ENCODE assay signal across 14 mouse cellular contexts in the genomic region with DNA sequence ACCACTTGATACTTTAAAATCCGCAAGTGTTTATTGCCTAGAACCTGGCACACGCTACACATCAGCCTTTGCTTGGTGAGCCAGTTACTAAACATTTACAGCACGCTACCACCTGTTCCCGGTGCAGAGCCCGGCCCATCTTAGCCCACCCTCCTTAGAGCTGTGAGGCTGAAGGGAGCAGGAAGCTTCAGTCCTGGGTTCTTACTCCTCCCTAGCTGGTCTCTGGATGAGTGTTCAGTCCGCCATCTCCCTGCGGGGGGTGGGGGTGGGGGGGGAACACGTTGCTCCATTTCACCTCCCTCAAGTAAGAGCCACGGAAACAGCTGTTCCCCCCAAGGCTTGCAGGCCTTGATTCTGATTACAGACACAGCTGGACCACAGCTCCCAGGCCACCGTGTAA.
DNase-seq lines count a peak whose midpoint lies in the region; ATAC-seq and TF ChIP-seq lines count a peak whose summit lies in the region.
"Had no signal": no experiment of that assay in that cellular context is flagged by ENCODE, and none has a peak within 500 bp of the region (broad histone marks: within the 10 kb centered on the region; RNA-seq: fewer than 3 reads in every experiment).

No protein-coding gene starts in this region.

- H3K9ac ChIP-seq in midbrain, postnatal 0 days (replicated peaks; ENCODE audit: low read length, poor library complexity, severe bottlenecking): no peak overlapping the region
- H3K9ac ChIP-seq in hindbrain, embryonic 11.5 days (ENCODE audit: low read depth, low read length): no peak overlapping the region
- H3K9ac ChIP-seq in neural tube, embryonic 14.5 days (replicated peaks; ENCODE audit: low read depth, low read length): no peak overlapping the region
- H3K9ac ChIP-seq: lung, embryonic 15.5 days had no signal

- H3K9me3 ChIP-seq in midbrain, embryonic 10.5 days (replicated peaks): no peaks in the 10 kb centered on the region
- H3K9me3 ChIP-seq in midbrain, postnatal 0 days (ENCODE audit: low read length): no peaks in the 10 kb centered on the region
- H3K9me3 ChIP-seq in hindbrain, embryonic 11.5 days (ENCODE audit: control insufficient read depth, low read length): no peaks in the 10 kb centered on the region
- no peaks in the 10 kb centered on the region for H3K9me3 ChIP-seq in limb, embryonic 10.5 days (replicated peaks)
- no peaks in the 10 kb centered on the region for H3K9me3 ChIP-seq in neural tube, embryonic 14.5 days (ENCODE audit: control insufficient read depth, low read length)
- H3K9me3 ChIP-seq: lung, embryonic 15.5 days had no signal

- peaks cover 50% of the 10 kb centered on the region for H3K4me1 ChIP-seq in midbrain, embryonic 10.5 days
- H3K4me1 ChIP-seq in midbrain, postnatal 0 days (ENCODE audit: insufficient read depth, low read length): no peaks in the 10 kb centered on the region
- H3K4me1 ChIP-seq in hindbrain, embryonic 11.5 days (replicated peaks; ENCODE audit: control insufficient read depth, insufficient read depth, low read length): peaks cover 11% of the 10 kb centered on the region; the same call in 1 of the 2 replicates
- peaks cover 63% of the 10 kb centered on the region for H3K4me1 ChIP-seq in limb, embryonic 10.5 days
- H3K4me1 ChIP-seq in neural tube, embryonic 14.5 days (ENCODE audit: control insufficient read depth, insufficient read depth, low read length): peaks cover 21% of the 10 kb centered on the region; the same call in 1 of the 2 replicates
- H3K4me1 ChIP-seq in cerebellum, adult 2 months (ENCODE audit: control insufficient read depth, insufficient read depth, low read length): peaks cover 2% of the 10 kb centered on the region; the same call in 1 of the 2 replicates
- H3K4me1 ChIP-seq: lung, embryonic 15.5 days had no signal

- H3K4me3 ChIP-seq in midbrain, embryonic 10.5 days: peak overlapping the region; percentile 31
- H3K4me3 ChIP-seq in midbrain, postnatal 0 days (ENCODE audit: low read depth, low read length): no peak overlapping the region
- H3K4me3 ChIP-seq in hindbrain, embryonic 11.5 days (ENCODE audit: low read depth, low read length): peak overlapping the region; percentile 15
- H3K4me3 ChIP-seq in limb, embryonic 10.5 days: no peak overlapping the region
- no peak overlapping the region for H3K4me3 ChIP-seq in neural tube, embryonic 14.5 days (ENCODE audit: low read depth, low read length)
- no peak overlapping the region for H3K4me3 ChIP-seq in cerebellum, adult 2 months (replicated peaks; ENCODE audit: insufficient read depth, low read depth, low read length)
- H3K4me3 ChIP-seq: lung, embryonic 15.5 days; myocyte had no signal

- 28% methylated on average over 10 of the region's 10 CpGs for WGBS in midbrain, embryonic 10.5 days
- 28% methylated on average over 10 of the region's 10 CpGs for WGBS in midbrain, postnatal 0 days
- WGBS in hindbrain, embryonic 11.5 days: 27% methylated on average over 10 of the region's 10 CpGs
- WGBS in limb, embryonic 10.5 days: 16% methylated on average over 10 of the region's 10 CpGs
- WGBS in neural tube, embryonic 14.5 days: 14% methylated on average over 10 of the region's 10 CpGs
- WGBS in cerebellum, adult 2 months: 28% methylated on average over 10 of the region's 10 CpGs

- H3K4me2 ChIP-seq in midbrain, postnatal 0 days (ENCODE audit: low read depth, low read length, poor library complexity, severe bottlenecking): no peak overlapping the region
- H3K4me2 ChIP-seq in hindbrain, embryonic 11.5 days (replicated peaks; ENCODE audit: low read depth, low read length): peak overlapping the region; percentile 39
- peak overlapping the region; percentile 29 for H3K4me2 ChIP-seq in neural tube, embryonic 14.5 days (ENCODE audit: low read depth, low read length)
- H3K4me2 ChIP-seq: liver, embryonic 11.5 days; lung, embryonic 15.5 days had no signal

- TF ChIP-seq CTCF in midbrain, postnatal 0 days (IDR thresholded peaks at IDR 0.05): no peak
- no peak for TF ChIP-seq CTCF in cerebellum, adult 2 months (IDR thresholded peaks at IDR 0.05; ENCODE audit: borderline replicate concordance, insufficient read depth, low read depth, low read length)

- ATAC-seq in midbrain, postnatal 0 days (ENCODE audit: low FRiP score): no peak
- no peak for ATAC-seq in hindbrain, embryonic 11.5 days (ENCODE audit: low FRiP score)
- ATAC-seq in neural tube, embryonic 14.5 days (ENCODE audit: low read depth): no peak
- no peak for ATAC-seq in inflammation-experienced regulatory T-cells, adult 6 months
- ATAC-seq: CD4-positive, CD25-positive, alpha-beta regulatory T cell, adult 4 months had no signal

- H3K27me3 ChIP-seq in midbrain, embryonic 10.5 days (ENCODE audit: low read depth, poor library complexity, severe bottlenecking): peaks cover 96% of the 10 kb centered on the region
- peaks cover 12% of the 10 kb centered on the region for H3K27me3 ChIP-seq in midbrain, postnatal 0 days (ENCODE audit: insufficient read depth, low read length)
- peaks cover 5% of the 10 kb centered on the region for H3K27me3 ChIP-seq in hindbrain, embryonic 11.5 days (ENCODE audit: control insufficient read depth, insufficient read depth, low read length)
- peaks cover 94% of the 10 kb centered on the region for H3K27me3 ChIP-seq in limb, embryonic 10.5 days (ENCODE audit: low read depth, poor library complexity, severe bottlenecking)
- H3K27me3 ChIP-seq in neural tube, embryonic 14.5 days (ENCODE audit: control insufficient read depth, insufficient read depth, low read length): no peaks in the 10 kb centered on the region; the same call in 1 of the 2 replicates
- H3K27me3 ChIP-seq in cerebellum, adult 2 months (ENCODE audit: control insufficient read depth, insufficient read depth, low read length): no peaks in the 10 kb centered on the region; the same call in 1 of the 2 replicates

- TF ChIP-seq POLR2A in cerebellum, adult 2 months (IDR thresholded peaks at IDR 0.05; ENCODE audit: borderline replicate concordance, insufficient read depth, low read length): no peak

- DNase-seq in midbrain, embryonic 10.5 days (ENCODE audit: low spot score): no peak
- DNase-seq in midbrain, postnatal 0 days (ENCODE audit: low spot score): no peak
- DNase-seq in hindbrain, embryonic 11.5 days (ENCODE audit: low spot score): no peak
- DNase-seq in limb, embryonic 10.5 days (ENCODE audit: low spot score): peak; percentile 60
- DNase-seq in cerebellum, adult 2 months: no peak
- DNase-seq: adrenal gland, postnatal 36 days; cerebellum, adult 9-11 months; kidney, postnatal 10 days had no signal

- H3K36me3 ChIP-seq in midbrain, embryonic 10.5 days: no peaks in the 10 kb centered on the region
- H3K36me3 ChIP-seq in midbrain, postnatal 0 days (ENCODE audit: insufficient read depth, low read length): no peaks in the 10 kb centered on the region
- H3K36me3 ChIP-seq in hindbrain, embryonic 11.5 days (ENCODE audit: control insufficient read depth, insufficient read depth, low read length): no peaks in the 10 kb centered on the region
- no peaks in the 10 kb centered on the region for H3K36me3 ChIP-seq in limb, embryonic 10.5 days
- no peaks in the 10 kb centered on the region for H3K36me3 ChIP-seq in neural tube, embryonic 14.5 days (ENCODE audit: control insufficient read depth, insufficient read depth, low read length)
- H3K36me3 ChIP-seq: lung, embryonic 15.5 days had no signal

- peak overlapping the region; percentile 80; the same call in 1 of the 2 replicates for H3K27ac ChIP-seq in midbrain, embryonic 10.5 days (replicated peaks)
- H3K27ac ChIP-seq in midbrain, postnatal 0 days (ENCODE audit: low read depth, low read length): no peak overlapping the region
- no peak overlapping the region for H3K27ac ChIP-seq in hindbrain, embryonic 11.5 days (ENCODE audit: low read depth, low read length)
- H3K27ac ChIP-seq in limb, embryonic 10.5 days: no peak overlapping the region
- H3K27ac ChIP-seq in neural tube, embryonic 14.5 days (ENCODE audit: low read depth, low read length): no peak overlapping the region
- H3K27ac ChIP-seq in cerebellum, adult 2 months (ENCODE audit: insufficient read depth, low read length): no peak overlapping the region
- H3K27ac ChIP-seq: lung, embryonic 15.5 days had no signal

Comparison
In these comparisons a context has a peak if more than half of its experiments do, and no peak if none do; other contexts are left out.
1. H3K4me3 ChIP-seq: peak in midbrain, embryonic 10.5 days (single experiment) and hindbrain, embryonic 11.5 days (single experiment); none in midbrain, postnatal 0 days (single experiment), limb, embryonic 10.5 days (single experiment), neural tube, embryonic 14.5 days (single experiment) and cerebellum, adult 2 months (single experiment).